Mouse (Mus musculus): ENCODE data around the gene Trp53bp2. TPM values are rescaled to one million over a fixed set of nuclear protein-coding genes. Genes with fewer than 3 reads are reported as not detected.

Gene Trp53bp2
- polyA plus RNA-seq, 2 experiments, result 24.0 to 25.9 TPM

DNA sequence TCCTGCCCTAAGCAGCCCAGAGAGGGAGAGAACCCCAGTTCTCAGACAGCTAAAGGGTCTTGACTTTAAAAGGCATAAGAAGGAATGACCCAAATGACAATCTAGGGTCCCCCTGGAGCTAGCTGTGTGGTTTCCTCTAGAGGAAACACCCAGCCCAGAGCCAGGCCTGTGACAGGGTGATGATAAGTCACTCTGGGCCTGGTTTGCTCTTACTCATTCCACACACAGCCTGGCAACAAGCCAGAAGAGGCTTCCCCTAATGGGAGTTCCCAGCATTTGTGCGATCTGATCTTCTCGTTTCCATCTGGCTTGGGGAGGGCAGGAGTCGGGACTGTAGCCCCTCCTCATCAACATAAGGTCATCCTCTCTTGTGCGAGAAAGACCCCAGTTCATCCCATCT is 95.3 kb downstream of the Trp53bp2 start:
- Histone ChIP-seq H3K27me3 (ENCODE audit: control insufficient read depth, insufficient read depth, low read length) (no peaks in the 10 kb centered on the region), H3K4me1 (ENCODE audit: control insufficient read depth, insufficient read depth, low read length) (peaks cover 8% of the 10 kb centered on the region), H3K4me3 (replicated peaks; ENCODE audit: low read length) (no peak overlapping the region), H3K9me3 (ENCODE audit: control insufficient read depth, low read length) (no peaks in the 10 kb centered on the region), H3K36me3 (ENCODE audit: control insufficient read depth, insufficient read depth, low read length) (peaks cover 32% of the 10 kb centered on the region), H3K27ac (replicated peaks; ENCODE audit: low read depth, low read length) (no peak overlapping the region), H3K4me2 (replicated peaks; ENCODE audit: low read depth, low read length, severe bottlenecking) (no peak overlapping the region), H3K9ac (ENCODE audit: low read depth, low read length, severe bottlenecking) (0 out of 2 replicates have a peak overlapping the region, but pooled peaks have one; percentile 16)
- 21% methylated on average over 4 of the region's 4 CpGs for WGBS
- no peak for TF ChIP-seq POLR2A (IDR thresholded peaks at IDR 0.05; ENCODE audit: borderline replicate concordance, extremely low read depth, insufficient read depth, insufficient read length)
- DNase-seq (ENCODE audit: low spot score) (peak; percentile 76), ATAC-seq (ENCODE audit: low FRiP score, low read depth) (no peak)

DNA sequence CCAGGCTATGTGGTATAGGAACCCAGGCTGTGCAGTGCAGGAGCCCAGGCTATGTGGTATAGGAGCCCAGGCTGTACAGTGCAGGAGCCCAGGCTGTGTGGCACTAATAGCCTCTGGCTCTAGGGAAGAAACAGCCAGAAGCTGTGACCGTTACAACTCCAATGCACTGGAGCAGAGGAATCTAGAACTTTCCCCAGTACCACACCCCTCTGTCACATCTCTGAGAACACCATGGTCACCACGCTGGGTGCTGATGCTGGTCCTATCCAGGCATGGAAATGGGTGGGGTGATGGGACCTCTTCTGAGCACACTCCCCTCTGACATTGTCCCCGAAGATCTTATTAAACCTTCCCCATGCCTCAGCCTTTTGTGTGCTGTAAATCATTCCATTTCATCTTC is 96.3 kb downstream of the Trp53bp2 start:
- H3K4me1 ChIP-seq (ENCODE audit: control insufficient read depth, insufficient read depth, low read length), result peaks cover 8% of the 10 kb centered on the region
- no peak overlapping the region for H3K27ac ChIP-seq (replicated peaks; ENCODE audit: low read depth, low read length)
- DNase-seq (ENCODE audit: low spot score) (no peak), ATAC-seq (ENCODE audit: low FRiP score, low read depth) (no peak)
- H3K4me3 ChIP-seq (replicated peaks; ENCODE audit: low read length), result no peak overlapping the region
- H3K4me2 ChIP-seq (replicated peaks; ENCODE audit: low read depth, low read length, severe bottlenecking), result no peak overlapping the region
- no peaks in the 10 kb centered on the region for H3K27me3 ChIP-seq (ENCODE audit: control insufficient read depth, insufficient read depth, low read length)
- H3K36me3 ChIP-seq (ENCODE audit: control insufficient read depth, insufficient read depth, low read length), result peaks cover 38% of the 10 kb centered on the region
- no peak overlapping the region for H3K9ac ChIP-seq (ENCODE audit: low read depth, low read length, severe bottlenecking)
- WGBS, result 92% methylated on average over 3 of the region's 3 CpGs
- H3K9me3 ChIP-seq (ENCODE audit: control insufficient read depth, low read length), result no peaks in the 10 kb centered on the region
- TF ChIP-seq POLR2A (IDR thresholded peaks at IDR 0.05; ENCODE audit: borderline replicate concordance, extremely low read depth, insufficient read depth, insufficient read length), result no peak

DNA sequence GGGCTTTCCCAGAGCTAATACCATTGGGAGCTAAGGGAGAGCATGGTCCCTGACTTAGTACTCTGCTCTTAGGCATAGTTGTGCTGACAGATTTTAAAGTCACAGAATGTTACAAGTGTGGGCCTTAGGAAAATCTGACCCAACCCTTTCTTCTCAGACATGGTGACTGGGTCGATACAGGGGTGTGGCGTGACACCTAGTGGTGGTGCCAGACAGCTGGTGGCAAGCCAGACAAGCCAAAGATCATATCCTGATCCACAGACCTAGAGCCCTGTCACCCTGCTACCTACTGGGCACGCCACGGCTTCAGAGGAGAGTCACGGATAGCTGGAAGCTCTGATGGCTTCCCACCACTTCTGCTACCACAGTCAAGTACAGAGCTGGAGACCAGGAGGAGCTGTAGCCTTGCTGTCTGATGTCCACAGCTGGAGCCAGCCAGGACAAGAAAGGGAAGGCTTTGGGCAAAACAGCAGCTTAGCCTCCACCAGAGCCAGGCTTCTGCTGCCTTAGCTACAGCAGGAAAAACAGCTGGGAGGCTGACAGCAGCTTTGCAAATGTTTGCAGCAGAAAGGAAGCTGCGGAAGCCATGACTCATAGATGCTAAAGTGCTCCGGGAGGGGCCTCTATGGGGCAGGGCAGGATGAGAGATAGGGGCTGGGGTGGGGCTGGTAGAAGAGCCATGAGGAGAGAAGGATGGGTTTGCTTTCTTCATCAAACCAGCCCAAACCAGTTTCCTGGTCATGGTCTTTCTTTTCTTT is 97.4 kb downstream of the Trp53bp2 start:
- H3K36me3 ChIP-seq (ENCODE audit: control insufficient read depth, insufficient read depth, low read length), result peaks cover 39% of the 10 kb centered on the region
- no peak for ATAC-seq (ENCODE audit: low FRiP score, low read depth)
- peaks cover 8% of the 10 kb centered on the region for H3K4me1 ChIP-seq (ENCODE audit: control insufficient read depth, insufficient read depth, low read length)
- peak overlapping the region; percentile 33; the same call in 1 of the 2 replicates for H3K27ac ChIP-seq (replicated peaks; ENCODE audit: low read depth, low read length)
- peak; percentile 65 for DNase-seq (ENCODE audit: low spot score)
- no peak overlapping the region for H3K4me3 ChIP-seq (replicated peaks; ENCODE audit: low read length)
- TF ChIP-seq POLR2A (IDR thresholded peaks at IDR 0.05; ENCODE audit: borderline replicate concordance, extremely low read depth, insufficient read depth, insufficient read length), result no peak
- H3K4me2 ChIP-seq (replicated peaks; ENCODE audit: low read depth, low read length, severe bottlenecking), result no peak overlapping the region
- WGBS, result 45% methylated on average over 7 of the region's 7 CpGs
- H3K27me3 ChIP-seq (ENCODE audit: control insufficient read depth, insufficient read depth, low read length), result no peaks in the 10 kb centered on the region
- H3K9me3 ChIP-seq (ENCODE audit: control insufficient read depth, low read length), result no peaks in the 10 kb centered on the region
- no peak overlapping the region for H3K9ac ChIP-seq (ENCODE audit: low read depth, low read length, severe bottlenecking)

DNA sequence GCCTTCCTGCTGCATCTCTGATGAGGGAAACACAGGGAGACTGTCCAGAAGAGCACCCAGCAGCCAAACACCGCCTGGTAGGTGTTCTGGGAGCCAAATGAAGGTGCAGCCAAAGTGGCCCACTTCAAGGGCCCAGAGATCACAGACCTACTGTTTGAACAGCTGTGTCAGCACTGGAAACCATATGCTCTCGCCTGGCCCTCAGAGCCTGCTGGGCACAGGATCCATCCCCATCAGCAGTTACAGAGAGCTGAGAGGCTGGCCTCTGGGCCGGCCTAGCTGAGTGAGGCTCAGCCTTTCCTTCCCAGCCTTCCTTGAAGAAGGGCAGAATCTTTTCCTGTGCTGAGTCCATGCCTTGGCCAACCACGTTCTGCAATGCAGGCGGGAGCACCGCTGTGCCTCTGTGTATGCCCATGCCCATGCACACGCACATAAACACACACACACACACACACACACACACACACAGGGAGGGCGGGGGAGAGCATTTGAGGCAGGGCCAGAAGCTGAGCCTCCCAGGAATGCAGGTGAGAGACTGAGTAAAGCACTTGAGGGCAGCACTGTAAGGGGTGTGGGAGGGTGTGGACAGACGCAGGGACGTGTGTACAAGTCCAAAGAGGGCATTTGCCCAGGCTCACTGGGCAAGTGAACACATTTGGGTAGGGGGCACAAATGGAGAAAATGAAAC is 100.3 kb downstream of the Trp53bp2 start:
- no peak for DNase-seq (ENCODE audit: low spot score)
- TF ChIP-seq POLR2A (IDR thresholded peaks at IDR 0.05; ENCODE audit: borderline replicate concordance, extremely low read depth, insufficient read depth, insufficient read length), result no peak
- no peaks in the 10 kb centered on the region for H3K27me3 ChIP-seq (ENCODE audit: control insufficient read depth, insufficient read depth, low read length)
- WGBS, result 66% methylated on average over 10 of the region's 10 CpGs
- H3K4me3 ChIP-seq (replicated peaks; ENCODE audit: low read length), result no peak overlapping the region
- H3K4me1 ChIP-seq (ENCODE audit: control insufficient read depth, insufficient read depth, low read length), result peaks cover 4% of the 10 kb centered on the region
- H3K9me3 ChIP-seq (ENCODE audit: control insufficient read depth, low read length), result no peaks in the 10 kb centered on the region
- no peak overlapping the region for H3K4me2 ChIP-seq (replicated peaks; ENCODE audit: low read depth, low read length, severe bottlenecking)
- no peak overlapping the region for H3K9ac ChIP-seq (ENCODE audit: low read depth, low read length, severe bottlenecking)
- ATAC-seq (ENCODE audit: low FRiP score, low read depth), result no peak
- no peak overlapping the region for H3K27ac ChIP-seq (replicated peaks; ENCODE audit: low read depth, low read length)
- peaks cover 61% of the 10 kb centered on the region for H3K36me3 ChIP-seq (ENCODE audit: control insufficient read depth, insufficient read depth, low read length)

DNA sequence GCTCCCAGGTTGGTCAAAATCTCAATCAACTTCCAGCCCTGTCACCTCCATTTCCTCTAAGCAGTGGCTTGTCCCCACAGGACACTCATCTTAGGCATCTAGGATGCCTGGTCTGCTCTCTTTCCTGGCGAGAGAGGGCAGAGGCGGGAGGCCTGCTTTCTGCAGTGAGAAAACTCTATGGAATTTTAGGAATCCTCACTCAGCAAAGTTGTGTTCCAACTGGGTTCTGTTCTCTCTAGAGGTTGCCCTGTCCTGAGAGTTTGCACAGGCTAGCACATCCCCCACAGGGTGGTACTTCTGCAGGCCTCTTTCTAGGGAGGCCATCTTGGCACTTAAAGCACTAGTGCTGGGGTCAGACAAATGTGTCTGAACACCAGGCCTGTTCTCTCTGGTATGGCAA is 102.1 kb downstream of the Trp53bp2 start:
- H3K36me3 ChIP-seq (ENCODE audit: control insufficient read depth, insufficient read depth, low read length), result peaks cover 64% of the 10 kb centered on the region
- no peak overlapping the region for H3K9ac ChIP-seq (ENCODE audit: low read depth, low read length, severe bottlenecking)
- no peak overlapping the region for H3K27ac ChIP-seq (replicated peaks; ENCODE audit: low read depth, low read length)
- 70% methylated on average over 2 of the region's 2 CpGs for WGBS
- no peaks in the 10 kb centered on the region for H3K9me3 ChIP-seq (ENCODE audit: control insufficient read depth, low read length)
- H3K4me3 ChIP-seq (replicated peaks; ENCODE audit: low read length), result no peak overlapping the region
- ATAC-seq (ENCODE audit: low FRiP score, low read depth), result no peak
- no peak for DNase-seq (ENCODE audit: low spot score)
- H3K4me2 ChIP-seq (replicated peaks; ENCODE audit: low read depth, low read length, severe bottlenecking), result no peak overlapping the region
- H3K4me1 ChIP-seq (ENCODE audit: control insufficient read depth, insufficient read depth, low read length), result peaks cover 12% of the 10 kb centered on the region
- TF ChIP-seq POLR2A (IDR thresholded peaks at IDR 0.05; ENCODE audit: borderline replicate concordance, extremely low read depth, insufficient read depth, insufficient read length), result no peak
- no peaks in the 10 kb centered on the region for H3K27me3 ChIP-seq (ENCODE audit: control insufficient read depth, insufficient read depth, low read length)

Data from limb, embryonic 14.5 days (tissue).